17 mouse cellular contexts compared by ENCODE assay signal in genomic region chr9:112307837-112308236, GRCm38 (mm10).
DNase-seq lines count a peak whose midpoint lies in the region; ATAC-seq and TF ChIP-seq lines count a peak whose summit lies in the region.
"Had no signal": no experiment of that assay in that cellular context is flagged by ENCODE, and none has a peak within 500 bp of the region (broad histone marks: within the 10 kb centered on the region; RNA-seq: fewer than 3 reads in every experiment).

No protein-coding gene starts in this region.

- TF ChIP-seq CTCF in cerebellum, adult 2 months (IDR thresholded peaks at IDR 0.05; ENCODE audit: borderline replicate concordance, insufficient read depth, low read depth, low read length) = no peak
- no peak for TF ChIP-seq CTCF in hindbrain, postnatal 0 days (IDR thresholded peaks at IDR 0.05; ENCODE audit: low read depth)

- no peaks in the 10 kb centered on the region for H3K36me3 ChIP-seq in hindbrain, postnatal 0 days (ENCODE audit: insufficient read depth, low read length)
- H3K36me3 ChIP-seq in heart, embryonic 12.5 days = no peaks in the 10 kb centered on the region
- H3K36me3 ChIP-seq: heart, embryonic 10.5 days; limb, embryonic 12.5 days; liver, embryonic 15.5 days; neural tube, embryonic 12.5 days had no signal

- no peaks in the 10 kb centered on the region for H3K27me3 ChIP-seq in cerebellum, adult 2 months (ENCODE audit: control insufficient read depth, insufficient read depth, low read length)
- no peaks in the 10 kb centered on the region for H3K27me3 ChIP-seq in hindbrain, postnatal 0 days (ENCODE audit: insufficient read depth, low read length)
- H3K27me3 ChIP-seq in heart, embryonic 12.5 days (replicated peaks) = no peaks in the 10 kb centered on the region
- H3K27me3 ChIP-seq: CH12.LX; limb, embryonic 12.5 days; liver, embryonic 15.5 days; neural tube, embryonic 12.5 days had no signal

- ATAC-seq in hindbrain, postnatal 0 days = no peak
- no peak for ATAC-seq in heart, embryonic 12.5 days (ENCODE audit: insufficient number of reproducible peaks, low FRiP score)

- no peak overlapping the region for H3K4me3 ChIP-seq in cerebellum, adult 2 months (replicated peaks; ENCODE audit: insufficient read depth, low read depth, low read length)
- H3K4me3 ChIP-seq in hindbrain, postnatal 0 days (ENCODE audit: low read length) = no peak overlapping the region
- H3K4me3 ChIP-seq in heart, embryonic 12.5 days = no peak overlapping the region
- H3K4me3 ChIP-seq: heart, embryonic 10.5 days; limb, embryonic 12.5 days; liver, embryonic 15.5 days; neural tube, embryonic 12.5 days had no signal

- no peaks in the 10 kb centered on the region for H3K4me1 ChIP-seq in cerebellum, adult 2 months (ENCODE audit: control insufficient read depth, insufficient read depth, low read length)
- no peaks in the 10 kb centered on the region for H3K4me1 ChIP-seq in hindbrain, postnatal 0 days (ENCODE audit: insufficient read depth, low read length)
- 0 out of 2 replicates have a peak, but pooled peaks cover 3% of the 10 kb centered on the region for H3K4me1 ChIP-seq in heart, embryonic 12.5 days (replicated peaks)
- H3K4me1 ChIP-seq: heart, embryonic 10.5 days; limb, embryonic 12.5 days; liver, embryonic 15.5 days; neural tube, embryonic 12.5 days had no signal

- H3K4me2 ChIP-seq in hindbrain, postnatal 0 days (ENCODE audit: low read depth, low read length) = no peak overlapping the region
- no peak overlapping the region for H3K4me2 ChIP-seq in heart, embryonic 12.5 days
- H3K4me2 ChIP-seq: limb, embryonic 12.5 days; liver, embryonic 15.5 days; neural tube, embryonic 12.5 days had no signal

- intact Hi-C loops in left cerebral cortex, postnatal 4 days (cut with DNase I) = no loop called here

- TF ChIP-seq POLR2A in cerebellum, adult 2 months (IDR thresholded peaks at IDR 0.05; ENCODE audit: borderline replicate concordance, insufficient read depth, low read length) = no peak

- 37% methylated on average over 4 of the region's 4 CpGs for WGBS in cerebellum, adult 2 months
- 55% methylated on average over 4 of the region's 4 CpGs for WGBS in hindbrain, postnatal 0 days
- 81% methylated on average over 4 of the region's 4 CpGs for WGBS in heart, embryonic 12.5 days

- H3K9me3 ChIP-seq in hindbrain, postnatal 0 days (ENCODE audit: low read length) = no peaks in the 10 kb centered on the region
- H3K9me3 ChIP-seq in heart, embryonic 12.5 days (replicated peaks) = no peaks in the 10 kb centered on the region
- H3K9me3 ChIP-seq: heart, embryonic 10.5 days; limb, embryonic 12.5 days; liver, embryonic 15.5 days; neural tube, embryonic 12.5 days had no signal

- DNase-seq in cerebellum, postnatal 14 days = peak; percentile 23 to 31
- DNase-seq in cerebellum, adult 2 months = no peak
- peak; percentile 6 to 7 for DNase-seq in layer of hippocampus, postnatal 36 days
- DNase-seq in layer of hippocampus, adult 9-11 months = no peak
- peak; percentile 2 for DNase-seq in left cerebral cortex, postnatal 4 days
- DNase-seq in right cerebral cortex, postnatal 4 days = peak; percentile 14
- no peak for DNase-seq in hindbrain, postnatal 0 days (ENCODE audit: low spot score)
- DNase-seq: adrenal gland, postnatal 36 days; kidney, adult 8-10 months; lung, postnatal 10 days; thymus, postnatal 4 days had no signal

- H3K27ac ChIP-seq in cerebellum, adult 2 months (ENCODE audit: insufficient read depth, low read length) = no peak overlapping the region
- H3K27ac ChIP-seq in hindbrain, postnatal 0 days = no peak overlapping the region
- no peak overlapping the region for H3K27ac ChIP-seq in heart, embryonic 12.5 days (ENCODE audit: poor library complexity, severe bottlenecking)
- H3K27ac ChIP-seq: heart, embryonic 10.5 days; limb, embryonic 12.5 days; liver, embryonic 15.5 days; neural tube, embryonic 12.5 days had no signal

- no peak overlapping the region for H3K9ac ChIP-seq in hindbrain, postnatal 0 days (replicated peaks; ENCODE audit: low read length)
- no peak overlapping the region for H3K9ac ChIP-seq in heart, embryonic 12.5 days
- H3K9ac ChIP-seq: limb, embryonic 12.5 days; liver, embryonic 15.5 days; neural tube, embryonic 12.5 days had no signal

Comparison
In these comparisons a context has a peak if more than half of its experiments do, and no peak if none do; other contexts are left out.
1. DNase-seq: peak in cerebellum, postnatal 14 days (2 of 2), layer of hippocampus, postnatal 36 days (2 of 2), left cerebral cortex, postnatal 4 days (single experiment) and right cerebral cortex, postnatal 4 days (single experiment); none in cerebellum, adult 2 months (0 of 2), layer of hippocampus, adult 9-11 months (single experiment) and hindbrain, postnatal 0 days (single experiment).